9 mouse cellular contexts compared by ENCODE assay signal in genomic region chr19:57356273-57356672, GRCm38 (mm10). TPM values are rescaled to one million over a fixed set of nuclear protein-coding genes. Genes with fewer than 3 reads are reported as not detected.
A peak's percentile ranks its signal among the peaks of the same experiment; 100 is the strongest.
DNase-seq lines count a peak whose midpoint lies in the region; ATAC-seq and TF ChIP-seq lines count a peak whose summit lies in the region.
"Had no signal": no experiment of that assay in that cellular context is flagged by ENCODE, and none has a peak within 500 bp of the region (broad histone marks: within the 10 kb centered on the region; RNA-seq: fewer than 3 reads in every experiment).

No protein-coding gene starts in this region.

- ATAC-seq in intestine, postnatal 0 days = no peak
- peak; percentile 19 for ATAC-seq in megakaryocyte, adult 5-6 weeks (ENCODE audit: poor library complexity, severe bottlenecking)

- H3K9ac ChIP-seq in intestine, postnatal 0 days (ENCODE audit: low read depth, low read length) = no peak overlapping the region

- 46% methylated on average over 7 of the region's 7 CpGs for WGBS in intestine, postnatal 0 days

- H3K4me2 ChIP-seq in intestine, postnatal 0 days (replicated peaks; ENCODE audit: low read depth) = no peak overlapping the region

- 0 out of 2 replicates have a peak, but pooled peaks cover 3% of the 10 kb centered on the region for H3K4me1 ChIP-seq in intestine, postnatal 0 days (replicated peaks; ENCODE audit: control insufficient read depth, insufficient read depth, low read length)

- H3K27me3 ChIP-seq in intestine, postnatal 0 days (replicated peaks; ENCODE audit: control insufficient read depth, insufficient read depth, low read length) = no peaks in the 10 kb centered on the region

- DNase-seq in gastrocnemius, adult 2 months = no peak
- no peak for DNase-seq in gastrocnemius, postnatal 4 days (ENCODE audit: low spot score in 2 of 2)
- DNase-seq in CD4-positive, CD25-positive, alpha-beta regulatory T cell, adult 2 months (ENCODE audit: low read depth, low spot score) = peak; percentile 64
- DNase-seq in adrenal gland, adult 2 months = no peak
- no peak for DNase-seq in cerebellum, postnatal 25 days
- no peak for DNase-seq in adrenal gland, postnatal 36 days
- DNase-seq: kidney, postnatal 14 days had no signal

- H3K27ac ChIP-seq in gastrocnemius, adult 2 months = peak overlapping the region; percentile 58
- H3K27ac ChIP-seq in intestine, postnatal 0 days (ENCODE audit: low read depth, low read length) = peak overlapping the region; percentile 57; the same call in 1 of the 2 replicates

- peak overlapping the region; percentile 50 for H3K4me3 ChIP-seq in gastrocnemius, adult 2 months
- H3K4me3 ChIP-seq in intestine, postnatal 0 days (ENCODE audit: low read depth, low read length) = no peak overlapping the region

- no peaks in the 10 kb centered on the region for H3K9me3 ChIP-seq in intestine, postnatal 0 days (ENCODE audit: control insufficient read depth)

- no peaks in the 10 kb centered on the region; the same call in 1 of the 2 replicates for H3K36me3 ChIP-seq in intestine, postnatal 0 days (ENCODE audit: control insufficient read depth, insufficient read depth)

- TF ChIP-seq CTCF in gastrocnemius, adult 2 months (IDR thresholded peaks at IDR 0.05) = no peak
- no peak for TF ChIP-seq CTCF in intestine, postnatal 0 days (IDR thresholded peaks at IDR 0.05; ENCODE audit: low read depth)

- intact Hi-C loops in gastrocnemius, adult 2 months (cut with DNase I) = no loop called here

RNA-seq across cellular contexts. Expression of gene Fam160b1, which starts 4.2 kb away (rescaled TPM):
- total RNA-seq in gastrocnemius, adult 2 months (2021) = 10 to 100 TPM; 12.0 to 17.4 TPM
- 10 to 100 TPM; 15.7 to 17.2 TPM for total RNA-seq in gastrocnemius, postnatal 4 days (2021)
- polyA plus RNA-seq in intestine, postnatal 0 days (2015; fragmentation: Nextera tagmentation; extraction: Ambion mirVana) = 13.9 and 14.9 TPM in 2 replicates
- 28.7 and 29.0 TPM in 2 replicates for total RNA-seq in megakaryocyte, adult 5-6 weeks (2015)
- total RNA-seq in megakaryocyte, adult 5-6 weeks (2017) = 18.4 and 18.8 TPM in 2 replicates
- total RNA-seq in adrenal gland, adult 2 months (2021) = 10 to 100 TPM; 19.4 to 20.6 TPM
- polyA plus RNA-seq in adrenal gland, adult 2 months (2012; rRNA removed) = 9.6 and 10.6 TPM in 2 replicates
- 10 to 100 TPM; 20.8 to 21.0 TPM for total RNA-seq in adrenal gland, postnatal 36 days (2021)

RNA-seq across cellular contexts. Expression of gene Ablim1, which starts 41.6 kb away (rescaled TPM):
- 10 to 100 TPM; 38.5 to 56.1 TPM for total RNA-seq in gastrocnemius, adult 2 months (2021)
- 10 to 100 TPM; 56.8 to 65.5 TPM for total RNA-seq in gastrocnemius, postnatal 4 days (2021)
- polyA plus RNA-seq in intestine, postnatal 0 days (2015; fragmentation: Nextera tagmentation; extraction: Ambion mirVana) = 24.4 and 28.7 TPM in 2 replicates
- total RNA-seq in megakaryocyte, adult 5-6 weeks (2015) = 1.7 and 3.6 TPM in 2 replicates
- 2.6 and 3.2 TPM in 2 replicates for total RNA-seq in megakaryocyte, adult 5-6 weeks (2017)
- 10 to 100 TPM; 33.6 to 39.9 TPM for total RNA-seq in adrenal gland, adult 2 months (2021)
- polyA plus RNA-seq in adrenal gland, adult 2 months (2012; rRNA removed) = 15.8 and 20.5 TPM in 2 replicates
- total RNA-seq in adrenal gland, postnatal 36 days (2021) = 10 to 100 TPM; 34.0 to 37.0 TPM

Comparison
In these comparisons a context has a peak if more than half of its experiments do, and no peak if none do; other contexts are left out.
1. RNA of gene Ablim1, which starts 41.6 kb away (total RNA-seq): 56.8 to 65.5 TPM in gastrocnemius, postnatal 4 days, 38.5 to 56.1 TPM in gastrocnemius, adult 2 months, 33.6 to 39.9 TPM in adrenal gland, adult 2 months and 34.0 to 37.0 TPM in adrenal gland, postnatal 36 days; 1.7 to 3.6 TPM in megakaryocyte, adult 5-6 weeks; every median in the first group is over 4 times any median in the second.